Mouse (Mus musculus) embryo, embryonic 11.5 days (tissue): ENCODE data around the gene Mmp21.

Source experiments
- DNase-seq: peaks from one replicate; pipeline ENCODE4 v3.0.0-alpha.2; 2012; ENCODE audit warnings: low read depth, low spot score

Mmp21 gene

GRCm38 (mm10) chr7:133662467-133662866 is 17.4 kb downstream of the Mmp21 start:
- no peak for DNase-seq

- DNase-seq, result no peak
Measured at GRCm38 (mm10) chr7:133645716-133646115, 34.1 kb downstream of the Mmp21 start.

- no peak for DNase-seq
Measured at GRCm38 (mm10) chr7:133638821-133639220, 41.0 kb downstream of the Mmp21 start.

GRCm38 (mm10) chr7:133638306-133638705 is 41.6 kb downstream of the Mmp21 start:
- DNase-seq, result no peak

GRCm38 (mm10) chr7:133637361-133638305 is 42.2 kb downstream of the Mmp21 start, which contains the start of gene Edrf1:
Edrf1 (plus strand) TSS chr7:133637543.
- peak; percentile 99 for DNase-seq

- DNase-seq, result peak; percentile 80
Measured at GRCm38 (mm10) chr7:133636738-133637352, 43.0 kb downstream of the Mmp21 start.

GRCm38 (mm10) chr7:133634932-133635650 is 44.8 kb downstream of the Mmp21 start:
- DNase-seq, result peak; percentile 35

- peak; percentile 22 for DNase-seq
Measured at GRCm38 (mm10) chr7:133632476-133632875, 47.4 kb downstream of the Mmp21 start.

GRCm38 (mm10) chr7:133630821-133631220 is 49.0 kb downstream of the Mmp21 start:
- DNase-seq, result no peak

GRCm38 (mm10) chr7:133627184-133627936 is 52.5 kb downstream of the Mmp21 start:
- DNase-seq, result no peak
